Mouse (Mus musculus) liver, adult 2 months (tissue): ENCODE results near the gene Clec4a4. TPM values are rescaled to one million over a fixed set of nuclear protein-coding genes. Genes with fewer than 3 reads are reported as not detected.

Experiments used
- DNase-seq: peaks from one replicate; pipeline ENCODE4 v3.0.0-alpha.2; 2011; ENCODE audit warnings: low read depth, low spot score; ENCODE audit errors: extremely low read depth
- H3K27ac ChIP-seq: fragments of 200-500 bp; replicated peaks from 2 replicates; pipeline ENCODE4 v1.5.1; 2012; ENCODE audit warnings: low read depth, mild to moderate bottlenecking, control low read depth, inconsistent platforms, low read length; ENCODE audit not compliant: insufficient read depth
- H3K27me3 ChIP-seq: fragments of 200-500 bp; 2 replicates; pipeline ENCODE4 v1.6.1; 2012; ENCODE audit warnings: mild to moderate bottlenecking, moderate library complexity, low read length, inconsistent platforms; ENCODE audit not compliant: control insufficient read depth, insufficient read depth
- H3K36me3 ChIP-seq: fragments of 200-500 bp; 2 replicates; pipeline ENCODE4 v1.6.1; 2012; ENCODE audit warnings: low read length, inconsistent platforms; ENCODE audit not compliant: control insufficient read depth, insufficient read depth
- H3K4me1 ChIP-seq: fragments of 200-500 bp; 2 replicates; pipeline ENCODE4 v1.6.1; 2011; ENCODE audit warnings: low read length; ENCODE audit not compliant: control insufficient read depth, insufficient read depth
- H3K4me3 ChIP-seq: fragments of 200-500 bp; 2 replicates; pipeline ENCODE4 v1.5.1; 2011; ENCODE audit warnings: low read depth, mild to moderate bottlenecking, control low read depth, low read length, moderate library complexity; ENCODE audit not compliant: insufficient read depth
- H3K79me2 ChIP-seq: fragments of 200-500 bp; 2 replicates; pipeline ENCODE4 v1.6.1; 2012; ENCODE audit warnings: inconsistent platforms, mild to moderate bottlenecking, low read length, moderate library complexity; ENCODE audit not compliant: control insufficient read depth, insufficient read depth
- H3K9ac ChIP-seq: fragments of 200-500 bp; 2 replicates; pipeline ENCODE4 v1.6.1; 2012; ENCODE audit warnings: low read depth, mild to moderate bottlenecking, control low read depth, inconsistent platforms, low read length
- CTCF ChIP-seq: fragments of 200-500 bp; IDR thresholded peaks from 2 replicates; pipeline ENCODE4 v1.5.1; 2011; ENCODE audit warnings: low read depth, low read length, control low read depth
- POLR2A ChIP-seq: fragments of 200-500 bp; IDR thresholded peaks from 2 replicates; pipeline ENCODE4 v1.6.1; 2011; ENCODE audit warnings: low read length, control low read depth; ENCODE audit not compliant: insufficient read depth; ENCODE audit errors: extremely low read depth
- WGBS: fragments of 180-500 bp; shearing (Covaris S2); methylation state at CpG from one replicate; pipeline ENCODE4 v1.1.7; 2018; 5-methylcytosine and 5-hydroxymethylcytosine counted together
- polyA plus RNA-seq: library from polyadenylated mRNA; depleted of rRNA; stranded (reverse); fragments of >200 nt; gene quantifications from 2 replicates; pipeline ENCODE4 v1.2.3, GENCODE M21; 2012; rRNA removed
- total RNA-seq: library from RNA; depleted of rRNA; stranded (reverse); fragments of >200 nt; gene quantifications from 2 replicates; pipeline ENCODE4 v1.2.3, GENCODE M21; 2014; rRNA removed

Gene Clec4a4
- total and polyA plus RNA-seq, 2 experiments = not detected

GRCm38 (mm10) chr6:123005591-123005990 is 15.4 kb downstream of the Clec4a4 start:
- Histone ChIP-seq H3K27me3 (no peaks in the 10 kb centered on the region), H3K79me2 (no peaks in the 10 kb centered on the region), H3K27ac (no peak overlapping the region), H3K9ac (no peak overlapping the region), H3K4me1 (no peaks in the 10 kb centered on the region), H3K36me3 (no peaks in the 10 kb centered on the region), H3K4me3 (no peak overlapping the region)
- WGBS = 63% methylated on average over 1 of the region's 1 CpGs
- TF ChIP-seq POLR2A (no peak), CTCF (peak; percentile 54)
- peak; percentile 7 for DNase-seq

GRCm38 (mm10) chr6:123049742-123050372 is 59.7 kb downstream of the Clec4a4 start, which contains the start of gene Clec4b1:
Gene Clec4b1 (plus strand): TSS chr6:123049962.
- no peaks in the 10 kb centered on the region; the same call in 1 of the 2 replicates for H3K27me3 ChIP-seq
- H3K27ac ChIP-seq = no peak within 1 kb of the TSS
- H3K36me3 ChIP-seq = no peaks in the 10 kb centered on the region
- H3K9ac ChIP-seq = no peak within 1 kb of the TSS
- H3K79me2 ChIP-seq = no peaks in the 10 kb centered on the region
- TF ChIP-seq CTCF = no peak
- TF ChIP-seq POLR2A = no peak
- WGBS = 67% methylated on average over 2 of the region's 2 CpGs
- peak; percentile 25 for DNase-seq
- no peak within 1 kb of the TSS for H3K4me3 ChIP-seq
- H3K4me1 ChIP-seq = no peaks in the 10 kb centered on the region

Other genes starting within 250 kb of the Clec4a4 start
- 0.28 and 0.40 TPM in 2 replicates for gene Slc2a3, start 188.7 kb upstream of the Clec4a4 start, total RNA-seq
- 0.22 and 0.66 TPM in 2 replicates for gene Slc2a3, start 188.7 kb upstream of the Clec4a4 start, polyA plus RNA-seq
- 1.7 and 2.3 TPM in 2 replicates for gene Foxj2, start 170.5 kb upstream of the Clec4a4 start, total RNA-seq
- gene Foxj2, start 170.5 kb upstream of the Clec4a4 start, polyA plus RNA-seq = 3.1 and 3.3 TPM in 2 replicates
- gene C3ar1, start 134.2 kb upstream of the Clec4a4 start, total RNA-seq = 1.5 and 1.6 TPM in 2 replicates
- 0.66 and 0.99 TPM in 2 replicates for gene C3ar1, start 134.2 kb upstream of the Clec4a4 start, polyA plus RNA-seq
- 22.1 and 26.5 TPM in 2 replicates for gene Necap1, start 115.9 kb upstream of the Clec4a4 start, total RNA-seq
- gene Necap1, start 115.9 kb upstream of the Clec4a4 start, polyA plus RNA-seq = 18.8 and 19.4 TPM in 2 replicates
- gene Clec4a1, start 68.5 kb upstream of the Clec4a4 start, total RNA-seq = 1.7 and 1.8 TPM in 2 replicates
- gene Clec4a1, start 68.5 kb upstream of the Clec4a4 start, polyA plus RNA-seq = 0.52 and 1.1 TPM in 2 replicates
- gene Clec4a3, start 37.9 kb upstream of the Clec4a4 start, total RNA-seq = 5.4 and 5.5 TPM in 2 replicates
- 0.49 and 0.70 TPM in 2 replicates for gene Clec4a3, start 37.9 kb upstream of the Clec4a4 start, polyA plus RNA-seq
- 0.54 and 0.65 TPM in 2 replicates for gene Clec4b1, start 59.6 kb downstream of the Clec4a4 start, total RNA-seq
- gene Clec4b1, start 59.6 kb downstream of the Clec4a4 start, polyA plus RNA-seq = 0.27 TPM in 1 of 2 replicates, not detected in the other
- gene Clec4a2, start 116.1 kb downstream of the Clec4a4 start, total RNA-seq = 1.5 and 1.7 TPM in 2 replicates
- 0.22 and 0.39 TPM in 2 replicates for gene Clec4a2, start 116.1 kb downstream of the Clec4a4 start, polyA plus RNA-seq
- not detected in 2 replicates for gene Clec4b2, start 182.5 kb downstream of the Clec4a4 start, total RNA-seq
- gene Clec4b2, start 182.5 kb downstream of the Clec4a4 start, polyA plus RNA-seq = not detected in 2 replicates
- 5.0 and 5.5 TPM in 2 replicates for gene Clec4n, start 239.5 kb downstream of the Clec4a4 start, total RNA-seq
- gene Clec4n, start 239.5 kb downstream of the Clec4a4 start, polyA plus RNA-seq = 0.40 and 2.0 TPM in 2 replicates